Mouse (Mus musculus) gonadal fat pad, adult 2 months (tissue): ENCODE data around the gene 4931409K22Rik. TPM values are rescaled to one million over a fixed set of nuclear protein-coding genes. Genes with fewer than 3 reads are reported as not detected.

Source experiments
- DNase-seq: peaks from one replicate; pipeline ENCODE4 v3.0.0-alpha.2; 2012; ENCODE audit warnings: low read depth
- polyA plus RNA-seq: library from polyadenylated mRNA; depleted of rRNA; stranded (reverse); fragments of >200 nt; gene quantifications from 2 replicates; pipeline ENCODE4 v1.2.3, GENCODE M21; 2012; rRNA removed

The 4931409K22Rik gene
- polyA plus RNA-seq, 1 experiment: 0.05 TPM

DNA sequence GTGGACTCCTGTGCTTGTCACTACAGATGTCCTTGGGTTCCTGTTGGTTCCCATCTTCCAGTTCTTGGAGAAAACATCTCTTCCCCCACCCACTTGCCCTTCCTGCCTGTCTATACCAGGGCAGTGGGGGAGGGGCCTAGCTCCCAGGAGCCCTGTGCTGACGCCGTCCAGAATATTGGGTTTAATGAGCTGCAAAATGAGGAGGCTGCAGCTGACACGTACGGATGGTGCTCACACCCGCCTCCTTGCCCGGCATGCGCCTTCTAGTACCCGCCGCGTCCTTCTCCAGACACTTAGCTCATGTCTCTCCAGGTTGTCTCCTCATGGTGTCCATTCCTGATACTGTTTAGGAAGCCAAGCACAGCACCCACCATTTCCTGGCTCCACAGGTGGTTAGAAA lies 57.5 kb downstream of the 4931409K22Rik start:
- no peak for DNase-seq

DNA sequence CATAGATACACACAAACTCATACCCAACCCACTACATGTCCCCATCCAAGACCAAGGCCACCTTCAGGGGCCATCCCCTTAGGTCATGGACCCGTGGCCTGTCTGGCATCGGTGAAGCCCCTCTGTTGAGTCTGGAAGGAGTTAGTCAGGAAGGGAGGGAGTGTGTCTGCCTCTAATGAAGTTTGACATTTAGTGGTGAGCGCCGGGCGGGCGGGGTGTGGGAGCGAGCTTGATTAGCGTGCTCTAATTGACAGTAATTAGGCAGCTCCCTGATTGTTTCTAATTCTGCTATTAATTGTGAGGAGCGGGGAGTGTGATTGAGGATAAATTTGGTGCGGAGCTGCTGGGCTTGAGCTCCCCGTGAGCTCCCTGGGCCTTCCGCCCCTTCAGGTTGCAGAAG lies 59.1 kb downstream of the 4931409K22Rik start:
- no peak for DNase-seq

DNA sequence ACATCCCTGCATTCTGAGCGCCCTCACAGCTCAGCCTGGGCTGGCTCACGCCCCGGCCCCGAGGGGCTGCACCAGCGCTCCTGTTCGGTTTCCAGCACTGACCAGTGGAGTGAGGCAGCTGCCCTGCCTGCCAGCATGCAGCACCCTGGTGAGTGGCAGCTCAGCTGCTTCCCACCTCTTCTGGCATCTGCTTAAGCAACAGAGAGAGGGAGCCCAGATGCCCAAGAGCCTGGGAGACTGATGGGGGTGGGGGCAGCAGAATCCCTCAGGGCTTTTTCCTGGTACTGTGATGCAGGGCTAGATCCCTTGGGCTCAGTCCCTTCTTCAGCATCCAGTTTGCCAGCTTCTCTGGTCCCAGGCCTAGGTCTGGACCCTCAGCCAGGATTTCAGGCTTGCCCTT lies 59.9 kb downstream of the 4931409K22Rik start:
- DNase-seq: no peak

DNA sequence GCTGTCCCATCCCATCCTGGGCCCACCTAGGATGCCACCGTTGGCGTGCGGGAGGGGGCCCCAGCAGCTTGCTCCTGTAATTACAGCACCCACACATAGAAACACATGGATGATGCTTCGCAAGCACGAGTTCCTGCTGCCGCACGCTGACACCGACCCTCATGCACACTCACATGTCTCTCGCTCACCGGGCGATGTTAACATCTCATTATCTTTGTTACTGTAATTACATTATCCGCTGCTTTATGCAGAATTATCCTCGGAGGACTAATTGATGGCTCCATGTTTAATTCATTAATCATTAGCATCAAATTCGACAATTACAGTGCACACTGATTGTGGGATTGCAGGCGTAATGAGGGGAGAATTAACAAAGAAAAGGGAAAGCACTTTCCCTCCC lies 61.6 kb downstream of the 4931409K22Rik start:
- no peak for DNase-seq

Other genes starting within 250 kb of the 4931409K22Rik start
- gene Kcnh2, start 205.2 kb downstream of the 4931409K22Rik start, polyA plus RNA-seq: 38.9 and 50.7 TPM in 2 replicates
- 22.8 and 32.3 TPM in 2 replicates for gene Nos3, start 192.0 kb downstream of the 4931409K22Rik start, polyA plus RNA-seq
- 1.1 and 1.2 TPM in 2 replicates for gene Atg9b, start 164.7 kb downstream of the 4931409K22Rik start, polyA plus RNA-seq
- 52.2 and 61.0 TPM in 2 replicates for gene Abcb8, start 163.1 kb downstream of the 4931409K22Rik start, polyA plus RNA-seq
- gene Asic3, start 143.4 kb downstream of the 4931409K22Rik start, polyA plus RNA-seq: 0.08 and 0.43 TPM in 2 replicates
- 70.5 and 94.8 TPM in 2 replicates for gene Cdk5, start 133.3 kb downstream of the 4931409K22Rik start, polyA plus RNA-seq
- gene Slc4a2, start 133.0 kb downstream of the 4931409K22Rik start, polyA plus RNA-seq: 60.6 and 67.9 TPM in 2 replicates
- gene Fastk, start 111.5 kb downstream of the 4931409K22Rik start, polyA plus RNA-seq: 147 and 182 TPM in 2 replicates
- gene Tmub1, start 109.0 kb downstream of the 4931409K22Rik start, polyA plus RNA-seq: 32.8 and 39.3 TPM in 2 replicates
- 52.6 and 60.0 TPM in 2 replicates for gene Agap3, start 104.6 kb downstream of the 4931409K22Rik start, polyA plus RNA-seq
- 0.03 TPM in 1 of 2 replicates, not detected in the other for gene Gbx1, start 29.6 kb downstream of the 4931409K22Rik start, polyA plus RNA-seq
- gene Asb10, start 15.8 kb downstream of the 4931409K22Rik start, polyA plus RNA-seq: 1.4 and 1.6 TPM in 2 replicates
- gene Abcf2, start 20.7 kb upstream of the 4931409K22Rik start, polyA plus RNA-seq: 39.8 and 50.0 TPM in 2 replicates
- gene Chpf2, start 29.9 kb upstream of the 4931409K22Rik start, polyA plus RNA-seq: 57.2 and 62.9 TPM in 2 replicates
- gene Smarcd3, start 67.6 kb upstream of the 4931409K22Rik start, polyA plus RNA-seq: 239 and 247 TPM in 2 replicates
- gene Nub1, start 128.7 kb upstream of the 4931409K22Rik start, polyA plus RNA-seq: 46.1 and 51.0 TPM in 2 replicates
- gene Wdr86, start 173.9 kb upstream of the 4931409K22Rik start, polyA plus RNA-seq: 1.2 and 2.0 TPM in 2 replicates
- gene Crygn, start 201.2 kb upstream of the 4931409K22Rik start, polyA plus RNA-seq: 0.97 and 1.7 TPM in 2 replicates